Mouse (Mus musculus): ENCODE data around the gene Olfr1307.

Gene Olfr1307

DNA sequence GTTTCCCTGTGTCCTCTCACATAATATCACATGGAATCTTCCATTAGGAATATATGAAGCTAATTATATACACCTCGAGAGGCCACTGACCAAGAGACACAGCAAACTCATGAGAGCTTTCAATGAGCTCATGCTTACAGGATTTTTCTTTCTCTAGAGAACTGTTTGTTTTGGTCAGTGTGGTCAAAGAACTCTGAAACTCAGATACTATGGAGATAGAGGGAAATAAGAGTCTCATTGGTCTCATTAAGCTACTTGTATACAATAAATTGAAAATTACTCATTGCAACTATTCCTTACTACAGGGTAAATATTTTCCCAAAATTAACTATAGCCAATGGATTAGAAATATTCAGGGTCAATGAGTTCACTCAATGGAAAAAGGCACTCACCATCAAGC is at the start of gene Olfr1307:
Olfr1307 (minus strand) TSS at position 101 of the 400 bp plus-strand sequence.
- DNase-seq (ENCODE audit: low read depth, low spot score) = no peak

DNA sequence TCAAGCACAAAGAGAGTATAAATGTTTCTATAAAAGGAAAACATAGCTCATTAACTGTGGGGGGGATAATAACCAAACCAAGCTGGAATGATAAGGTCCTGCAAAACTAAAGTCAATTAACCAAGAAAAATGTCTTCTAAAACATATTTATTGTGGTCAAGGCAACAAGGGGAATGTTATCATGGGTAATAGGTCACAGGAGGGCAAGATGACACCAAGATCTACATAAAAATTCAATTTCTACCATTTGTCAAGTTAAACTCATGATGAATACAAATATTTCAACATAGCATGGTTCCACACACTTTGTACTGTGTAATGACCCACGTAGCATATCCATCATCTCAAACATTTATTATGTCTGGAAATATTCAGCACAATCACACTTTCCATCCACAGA is 40.9 kb upstream of the Olfr1307 start, which contains the start of gene Olfr1309:
Olfr1309 (minus strand) TSS at position 101 of the 400 bp plus-strand sequence.
- no peak for DNase-seq (ENCODE audit: low read depth, low spot score)

DNA sequence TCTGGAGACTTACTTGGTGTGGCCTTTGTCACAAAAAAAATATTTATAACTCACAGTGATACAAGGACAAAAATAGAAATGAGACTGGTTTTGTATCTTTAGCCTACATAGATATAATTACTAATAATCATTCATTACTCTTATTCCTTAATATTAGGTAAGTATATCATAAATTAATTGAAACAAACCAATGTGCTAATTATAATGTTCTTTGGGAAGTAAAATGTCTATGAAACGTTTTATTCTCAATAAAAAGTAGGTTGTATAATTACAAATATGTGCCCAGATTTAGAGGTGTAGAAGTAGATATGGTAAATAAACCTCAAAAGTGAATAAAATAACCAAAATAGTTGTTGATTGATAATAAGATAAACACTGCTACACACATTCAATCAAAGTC is 15.6 kb upstream of the Olfr1307 start, which contains the start of gene Olfr1308:
Olfr1308 (minus strand) TSS at position 101 of the 400 bp plus-strand sequence.
- no peak for DNase-seq (ENCODE audit: low read depth, low spot score)

DNA sequence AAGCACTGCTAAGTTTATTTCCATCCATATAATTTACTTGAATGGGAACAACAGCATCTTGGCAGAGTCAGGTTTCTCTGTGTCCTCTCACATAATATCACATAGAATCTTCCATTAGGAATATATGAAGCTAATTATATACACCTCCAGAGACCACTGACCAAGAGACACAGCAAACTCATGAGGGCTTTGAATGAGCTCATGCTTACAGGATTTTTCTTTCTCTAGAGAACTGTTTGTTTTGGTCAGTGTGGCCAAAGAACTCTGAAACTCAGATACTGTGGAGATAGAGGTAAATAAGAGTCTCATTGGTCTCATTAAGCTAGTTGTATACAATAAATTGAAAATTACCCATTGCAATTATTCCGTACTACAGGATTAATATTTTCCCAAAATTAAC is 33.1 kb downstream of the Olfr1307 start, which contains the start of gene Olfr1306:
Olfr1306 (minus strand) TSS at position 101 of the 400 bp plus-strand sequence.
- no peak for DNase-seq (ENCODE audit: low read depth, low spot score)

Data from ES-CJ7 (cell line).